Mouse (Mus musculus) midbrain, embryonic 10.5 days (tissue): ENCODE results near the gene Kcnab2. TPM values are rescaled to one million over a fixed set of nuclear protein-coding genes. Genes with fewer than 3 reads are reported as not detected.

Experiments used
- DNase-seq: peaks from one replicate; pipeline ENCODE4 v3.0.0-alpha.2; 2017; ENCODE audit warnings: low spot score
- H3K27ac ChIP-seq: fragments of 300-500 bp; sonication (generic); replicated peaks from 2 replicates; pipeline ENCODE4 v1.5.1; 2016; ENCODE audit warnings: mild to moderate bottlenecking
- H3K27me3 ChIP-seq: fragments of 300-500 bp; sonication (generic); 2 replicates; pipeline ENCODE4 v1.6.1; 2016; ENCODE audit warnings: low read depth, mild to moderate bottlenecking; ENCODE audit not compliant: poor library complexity, severe bottlenecking
- H3K36me3 ChIP-seq: fragments of 300-500 bp; sonication (generic); 2 replicates; pipeline ENCODE4 v1.6.1; 2016; ENCODE audit warnings: mild to moderate bottlenecking, moderate library complexity
- H3K4me1 ChIP-seq: fragments of 300-500 bp; sonication (generic); 2 replicates; pipeline ENCODE4 v1.6.1; 2016
- H3K4me3 ChIP-seq: fragments of 300-500 bp; sonication (generic); 2 replicates; pipeline ENCODE4 v1.5.1; 2016; ENCODE audit warnings: mild to moderate bottlenecking, moderate library complexity
- H3K9me3 ChIP-seq: fragments of 300-500 bp; sonication (generic); replicated peaks from 2 replicates; pipeline ENCODE4 v1.6.1; 2016; ENCODE audit warnings: mild to moderate bottlenecking
- WGBS: fragments of 180-500 bp; shearing (Covaris S2); methylation state at CpG from one replicate; pipeline ENCODE4 v1.1.7; 2016; 5-methylcytosine and 5-hydroxymethylcytosine counted together
- polyA plus RNA-seq: library from polyadenylated mRNA; unstranded; fragments of >200 nt; fragmentation: Nextera tagmentation; extraction: Ambion mirVana; gene quantifications from 2 replicates; pipeline ENCODE4 v1.2.1, GENCODE M21; 2016

The Kcnab2 gene
- 12.2 and 17.3 TPM in 2 replicates for polyA plus RNA-seq

- peaks cover 5% of the 10 kb centered on the region; the same call in 1 of the 2 replicates for H3K36me3 ChIP-seq
- peak within 1 kb of the TSS; percentile 81 for H3K4me3 ChIP-seq
- peaks cover 43% of the 10 kb centered on the region for H3K4me1 ChIP-seq
- WGBS = under 1% methylated on average over 63 of the region's 63 CpGs
- DNase-seq = peak; percentile 99
- H3K27me3 ChIP-seq = peaks cover 24% of the 10 kb centered on the region
- peak within 1 kb of the TSS; percentile 100 for H3K27ac ChIP-seq
- no peaks in the 10 kb centered on the region; the same call in 1 of the 2 replicates for H3K9me3 ChIP-seq
Measured at GRCm38 (mm10) chr4:152477466-152478223, at the start of gene Kcnab2. TSS of gene Kcnab2 (minus strand) at chr4:152477871.

- WGBS = 39% methylated on average over 6 of the region's 6 CpGs
Measured at GRCm38 (mm10) chr4:152520083-152520482, 42.4 kb upstream of the Kcnab2 start.

GRCm38 (mm10) chr4:152519106-152519505 lies 41.4 kb upstream of the Kcnab2 start:
- DNase-seq = no peak
- no peaks in the 10 kb centered on the region for H3K27me3 ChIP-seq
- no peaks in the 10 kb centered on the region for H3K9me3 ChIP-seq
- H3K4me3 ChIP-seq = no peak overlapping the region
- no peak overlapping the region for H3K27ac ChIP-seq
- H3K4me1 ChIP-seq = no peaks in the 10 kb centered on the region
- WGBS = 92% methylated on average over 10 of the region's 10 CpGs
- peaks cover 16% of the 10 kb centered on the region for H3K36me3 ChIP-seq

More at GRCm38 (mm10) chr4:152520083-152520482, 42.4 kb upstream of the Kcnab2 start:
- no peaks in the 10 kb centered on the region for H3K27me3 ChIP-seq
- peak; percentile 64 for DNase-seq
- H3K27ac ChIP-seq = no peak overlapping the region
- peaks cover 23% of the 10 kb centered on the region for H3K36me3 ChIP-seq
- no peak overlapping the region for H3K4me3 ChIP-seq
- H3K4me1 ChIP-seq = no peaks in the 10 kb centered on the region
- no peaks in the 10 kb centered on the region for H3K9me3 ChIP-seq

GRCm38 (mm10) chr4:152514884-152515283 lies 37.2 kb upstream of the Kcnab2 start:
- WGBS = 74% methylated on average over 7 of the region's 7 CpGs
- peaks cover 10% of the 10 kb centered on the region for H3K4me1 ChIP-seq
- no peak overlapping the region for H3K4me3 ChIP-seq
- H3K36me3 ChIP-seq = peaks cover 22% of the 10 kb centered on the region
- H3K27ac ChIP-seq = no peak overlapping the region
- no peaks in the 10 kb centered on the region for H3K9me3 ChIP-seq
- no peaks in the 10 kb centered on the region for H3K27me3 ChIP-seq
- DNase-seq = no peak

GRCm38 (mm10) chr4:152512221-152512925 lies 34.7 kb upstream of the Kcnab2 start:
- peaks cover 41% of the 10 kb centered on the region for H3K36me3 ChIP-seq

GRCm38 (mm10) chr4:152494360-152494879 lies 16.7 kb upstream of the Kcnab2 start:
- Histone ChIP-seq H3K27me3 (no peaks in the 10 kb centered on the region), H3K4me1 (peaks cover 9% of the 10 kb centered on the region; the same call in 1 of the 2 replicates), H3K9me3 (peaks cover 7% of the 10 kb centered on the region; the same call in 1 of the 2 replicates), H3K27ac (no peak overlapping the region), H3K36me3 (peaks cover 38% of the 10 kb centered on the region), H3K4me3 (no peak overlapping the region)
- DNase-seq = no peak
- WGBS = 59% methylated on average over 20 of the region's 20 CpGs

More at GRCm38 (mm10) chr4:152512221-152512925, 34.7 kb upstream of the Kcnab2 start:
- Histone ChIP-seq H3K27ac (peak overlapping the region; percentile 69), H3K4me3 (no peak overlapping the region), H3K9me3 (no peaks in the 10 kb centered on the region), H3K4me1 (peaks cover 10% of the 10 kb centered on the region), H3K27me3 (no peaks in the 10 kb centered on the region)
- WGBS = 66% methylated on average over 18 of the region's 18 CpGs
- no peak for DNase-seq

GRCm38 (mm10) chr4:152491250-152491899 lies 13.7 kb upstream of the Kcnab2 start:
- Histone ChIP-seq H3K9me3 (no peaks in the 10 kb centered on the region), H3K4me1 (peaks cover 9% of the 10 kb centered on the region; the same call in 1 of the 2 replicates), H3K4me3 (no peak overlapping the region), H3K27ac (no peak overlapping the region; the same call in 1 of the 2 replicates), H3K27me3 (no peaks in the 10 kb centered on the region), H3K36me3 (peaks cover 32% of the 10 kb centered on the region)
- 50% methylated on average over 15 of the region's 15 CpGs for WGBS
- DNase-seq = peak; percentile 71

- H3K27ac ChIP-seq = no peak overlapping the region
- no peaks in the 10 kb centered on the region for H3K9me3 ChIP-seq
- no peak for DNase-seq
- no peaks in the 10 kb centered on the region for H3K27me3 ChIP-seq
- WGBS = 93% methylated on average over 14 of the region's 14 CpGs
- H3K4me3 ChIP-seq = no peak overlapping the region
- peaks cover 40% of the 10 kb centered on the region for H3K36me3 ChIP-seq
- H3K4me1 ChIP-seq = peaks cover 9% of the 10 kb centered on the region; the same call in 1 of the 2 replicates
Measured at GRCm38 (mm10) chr4:152490311-152490710, 12.6 kb upstream of the Kcnab2 start.

- Histone ChIP-seq H3K27ac (no peak overlapping the region), H3K4me1 (no peaks in the 10 kb centered on the region), H3K4me3 (no peak overlapping the region), H3K36me3 (peaks cover 52% of the 10 kb centered on the region), H3K27me3 (no peaks in the 10 kb centered on the region), H3K9me3 (no peaks in the 10 kb centered on the region)
- WGBS = 87% methylated on average over 10 of the region's 10 CpGs
- DNase-seq = no peak
Measured at GRCm38 (mm10) chr4:152488046-152488445, 10.4 kb upstream of the Kcnab2 start.

GRCm38 (mm10) chr4:152480426-152480825 lies 2.8 kb upstream of the Kcnab2 start:
- Histone ChIP-seq H3K9me3 (no peaks in the 10 kb centered on the region), H3K27me3 (peaks cover 15% of the 10 kb centered on the region)
- no peak for DNase-seq

GRCm38 (mm10) chr4:152478224-152478567 lies 525 bp upstream of the Kcnab2 start:
- H3K27ac ChIP-seq = peak overlapping the region; percentile 100
- 1% methylated on average over 13 of the region's 13 CpGs for WGBS

More at GRCm38 (mm10) chr4:152480426-152480825, 2.8 kb upstream of the Kcnab2 start:
- H3K4me3 ChIP-seq = no peak overlapping the region
- WGBS = 67% methylated on average over 8 of the region's 8 CpGs
- H3K27ac ChIP-seq = no peak overlapping the region
- peaks cover 43% of the 10 kb centered on the region for H3K4me1 ChIP-seq
- H3K36me3 ChIP-seq = peaks cover 12% of the 10 kb centered on the region

GRCm38 (mm10) chr4:152477106-152477465 lies 585 bp downstream of the Kcnab2 start:
- Histone ChIP-seq H3K36me3 (peaks cover 10% of the 10 kb centered on the region), H3K27ac (peak overlapping the region; percentile 100), H3K27me3 (peaks cover 24% of the 10 kb centered on the region), H3K9me3 (peaks cover 5% of the 10 kb centered on the region; the same call in 1 of the 2 replicates), H3K4me3 (peak overlapping the region; percentile 81), H3K4me1 (peaks cover 43% of the 10 kb centered on the region)
- 0% methylated on average over 19 of the region's 21 CpGs for WGBS
- no peak for DNase-seq

More at GRCm38 (mm10) chr4:152478224-152478567, 525 bp upstream of the Kcnab2 start:
- H3K36me3 ChIP-seq = peaks cover under 1% of the 10 kb centered on the region; the same call in 1 of the 2 replicates
- no peaks in the 10 kb centered on the region for H3K9me3 ChIP-seq
- H3K4me3 ChIP-seq = peak overlapping the region; percentile 81
- H3K27me3 ChIP-seq = peaks cover 24% of the 10 kb centered on the region
- DNase-seq = no peak
- H3K4me1 ChIP-seq = peaks cover 43% of the 10 kb centered on the region
